Mouse (Mus musculus) neural tube, embryonic 15.5 days (tissue): Measurements from ENCODE around the gene Zfp689. TPM values are rescaled to one million over a fixed set of nuclear protein-coding genes. Genes with fewer than 3 reads are reported as not detected.
"Not testable (repeated sequence)": the region's sequence is repeated elsewhere in the genome, so short reads cannot be mapped to it uniquely, and the experiment has no call there.

Source experiments
- ATAC-seq: fragments of 200-750 bp; cut with Nextera tagmentation; 2 replicates; pipeline ENCODE4 v1.8.0; 2017; ENCODE audit warnings: mild to moderate bottlenecking, moderate TSS enrichment, moderate library complexity; ENCODE audit not compliant: low FRiP score
- H3K27ac ChIP-seq: fragments of 300-500 bp; sonication (generic); replicated peaks from 2 replicates; pipeline ENCODE4 v1.5.1; 2015; ENCODE audit warnings: mild to moderate bottlenecking, inconsistent platforms
- H3K27me3 ChIP-seq: fragments of 300-500 bp; sonication (generic); replicated peaks from 2 replicates; pipeline ENCODE4 v1.6.1; 2015; ENCODE audit warnings: inconsistent platforms
- H3K36me3 ChIP-seq: fragments of 300-500 bp; sonication (generic); 2 replicates; pipeline ENCODE4 v1.6.1; 2015; ENCODE audit warnings: inconsistent platforms
- H3K4me1 ChIP-seq: fragments of 300-500 bp; sonication (generic); 2 replicates; pipeline ENCODE4 v1.6.1; 2015; ENCODE audit warnings: inconsistent platforms
- H3K4me2 ChIP-seq: fragments of 300-500 bp; sonication (generic); 2 replicates; pipeline ENCODE4 v1.6.1; 2015; ENCODE audit warnings: inconsistent platforms, mild to moderate bottlenecking, moderate library complexity
- H3K4me3 ChIP-seq: fragments of 300-500 bp; sonication (generic); replicated peaks from 2 replicates; pipeline ENCODE4 v1.5.1; 2015; ENCODE audit warnings: mild to moderate bottlenecking, inconsistent platforms
- H3K9ac ChIP-seq: fragments of 300-500 bp; sonication (generic); replicated peaks from 2 replicates; pipeline ENCODE4 v1.6.1; 2015; ENCODE audit warnings: mild to moderate bottlenecking, inconsistent platforms
- H3K9me3 ChIP-seq: fragments of 300-500 bp; sonication (generic); replicated peaks from 2 replicates; pipeline ENCODE4 v1.6.1; 2016; ENCODE audit warnings: inconsistent platforms
- WGBS: fragments of 180-500 bp; shearing (Covaris S2); methylation state at CpG from one replicate; pipeline ENCODE4 v1.1.7; 2015; ENCODE audit warnings: mixed read lengths; 5-methylcytosine and 5-hydroxymethylcytosine counted together
- polyA plus RNA-seq: library from polyadenylated mRNA; unstranded; fragments of >200 nt; fragmentation: Nextera tagmentation; extraction: Ambion mirVana; gene quantifications from 2 replicates; pipeline ENCODE4 v1.2.1, GENCODE M21; 2015

Zfp689 gene
- polyA plus RNA-seq, 1 experiment from 2014 or later: 13.4 TPM

DNA sequence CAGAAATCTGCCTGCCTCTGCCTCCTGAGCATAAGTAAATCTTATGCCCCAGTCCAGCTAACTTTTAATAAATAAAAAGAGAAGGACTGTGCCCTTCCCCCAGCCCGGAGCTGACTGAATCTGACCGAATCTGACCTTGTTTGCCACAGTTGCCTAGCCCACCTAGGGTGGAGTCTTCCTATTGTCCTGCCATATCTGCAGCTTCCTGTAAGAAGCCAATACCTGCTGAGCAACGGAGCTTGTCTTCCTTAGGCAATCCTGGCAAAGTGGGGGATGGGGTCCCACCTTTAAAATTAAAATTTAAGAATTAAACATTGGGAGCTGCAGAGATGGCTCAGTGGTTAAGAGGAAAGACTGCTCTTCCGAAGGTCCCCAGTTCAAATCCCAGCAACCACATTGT, 17.6 kb upstream of the Zfp689 start:
- Histone ChIP-seq H3K27me3 (no peaks in the 10 kb centered on the region), H3K4me3 (no peak overlapping the region), H3K9ac (no peak overlapping the region), H3K4me1 (peaks cover 11% of the 10 kb centered on the region), H3K27ac (no peak overlapping the region), H3K4me2 (no peak overlapping the region), H3K9me3 (no peaks in the 10 kb centered on the region), H3K36me3 (peaks cover 23% of the 10 kb centered on the region)
- ATAC-seq: no peak
- WGBS: 92% methylated on average over 4 of the region's 4 CpGs

DNA sequence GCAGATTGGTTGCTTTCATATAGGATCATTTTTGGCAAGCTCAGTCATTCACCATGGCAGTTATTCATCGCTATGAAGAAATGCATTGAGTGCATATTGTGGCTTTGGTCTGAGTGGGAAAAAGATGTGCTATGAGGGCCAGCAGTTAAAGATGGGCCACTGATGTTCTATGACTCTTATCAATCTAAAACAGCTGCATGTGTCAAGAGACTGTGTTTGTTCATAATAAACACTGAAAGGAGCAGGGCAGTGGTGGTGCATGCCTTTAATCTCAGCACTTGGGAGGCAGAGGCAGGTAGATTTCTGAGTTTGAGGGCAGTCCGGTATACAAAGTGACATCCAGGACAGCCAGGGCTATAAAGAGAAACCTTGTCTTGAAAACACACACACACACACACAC, 16.7 kb upstream of the Zfp689 start:
- H3K27ac ChIP-seq: not testable (repeated sequence)
- 97% methylated on average over 2 of the region's 2 CpGs for WGBS

DNA sequence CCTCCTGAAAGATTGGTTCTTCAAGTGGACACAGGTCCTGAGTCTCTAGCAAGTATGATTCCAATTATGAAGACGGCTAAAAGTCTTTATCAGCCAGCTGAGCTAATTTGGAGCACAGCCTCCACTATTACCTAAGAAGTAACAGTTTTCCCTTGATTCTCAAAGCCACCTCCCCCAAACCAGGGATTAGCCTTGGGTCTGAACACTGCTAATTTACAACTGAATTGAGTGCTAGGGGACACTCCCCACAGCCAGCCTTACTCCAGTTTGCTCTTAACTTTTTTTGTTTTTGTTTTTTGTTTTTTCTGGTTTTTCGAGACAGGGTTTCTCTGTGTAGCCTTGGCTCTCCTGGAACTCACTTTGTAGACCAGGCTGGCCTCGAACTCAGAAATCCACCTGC, 16.2 kb upstream of the Zfp689 start:
- H3K4me2 ChIP-seq: no peak overlapping the region
- H3K27me3 ChIP-seq: no peaks in the 10 kb centered on the region
- H3K27ac ChIP-seq: no peak overlapping the region
- no peaks in the 10 kb centered on the region for H3K9me3 ChIP-seq
- peaks cover 33% of the 10 kb centered on the region for H3K36me3 ChIP-seq
- WGBS: 98% methylated on average over 3 of the region's 3 CpGs
- H3K4me1 ChIP-seq: peaks cover 11% of the 10 kb centered on the region
- ATAC-seq: no peak
- H3K9ac ChIP-seq: no peak overlapping the region
- H3K4me3 ChIP-seq: no peak overlapping the region

More for the DNA sequence above, 16.7 kb upstream of the Zfp689 start:
- H3K4me2 ChIP-seq, ATAC-seq, H3K4me3 ChIP-seq, H3K27me3 ChIP-seq, H3K9ac ChIP-seq, H3K9me3 ChIP-seq: not testable (repeated sequence)
- peaks cover 11% of the 10 kb centered on the region for H3K4me1 ChIP-seq
- peaks cover 28% of the 10 kb centered on the region for H3K36me3 ChIP-seq

- not testable (repeated sequence) for H3K4me2 ChIP-seq, H3K4me1 ChIP-seq, H3K4me3 ChIP-seq, H3K27ac ChIP-seq, H3K27me3 ChIP-seq, H3K9me3 ChIP-seq, H3K9ac ChIP-seq, ATAC-seq
- peaks cover 47% of the 10 kb centered on the region for H3K36me3 ChIP-seq
- WGBS: 97% methylated on average over 8 of the region's 8 CpGs
Observed at GRCm38 (mm10) chr7:127459311-127459710, 10.4 kb upstream of the Zfp689 start, which contains the start of gene Prr14. Gene Prr14, plus strand, starts transcription at chr7:127459611.

DNA sequence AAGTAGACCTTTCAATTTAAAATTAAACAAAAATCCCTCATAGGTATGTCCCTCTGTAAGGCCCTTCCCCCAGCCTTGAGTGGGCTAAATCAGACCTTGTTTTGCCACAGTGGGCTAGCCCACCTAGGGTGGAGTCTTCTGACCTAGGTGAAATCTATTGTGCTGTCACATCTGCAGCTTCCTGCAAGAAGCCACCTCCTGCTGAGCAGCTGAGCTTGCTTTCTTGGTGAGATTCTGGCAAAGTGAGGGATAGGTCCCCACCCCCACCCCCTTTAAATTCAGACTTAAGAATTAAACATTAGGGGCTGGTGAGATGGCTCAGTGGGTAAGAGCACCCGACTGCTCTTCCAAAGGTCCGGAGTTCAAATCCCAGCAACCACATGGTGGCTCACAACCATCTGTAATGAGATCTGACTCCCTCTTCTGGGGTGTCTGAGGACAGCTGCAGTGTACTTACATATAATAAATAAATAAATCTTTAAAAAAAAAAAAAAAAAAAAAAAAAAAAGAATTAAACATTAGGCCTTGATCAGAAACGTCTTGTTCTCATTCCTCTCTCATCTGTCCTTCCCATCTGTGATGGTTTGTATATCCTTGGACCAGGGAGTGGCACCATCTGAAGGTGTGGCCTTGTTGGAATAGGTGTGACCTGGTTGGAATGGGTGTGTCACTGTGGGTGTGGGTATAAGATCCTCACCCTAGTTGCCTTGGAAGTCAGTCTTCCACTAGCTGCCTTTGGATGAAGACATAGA, 9.6 kb upstream of the Zfp689 start:
- H3K9ac ChIP-seq, H3K4me1 ChIP-seq, H3K4me3 ChIP-seq, H3K4me2 ChIP-seq, H3K27me3 ChIP-seq, H3K27ac ChIP-seq, H3K9me3 ChIP-seq, ATAC-seq: not testable (repeated sequence)
- 89% methylated on average over 3 of the region's 3 CpGs for WGBS
- H3K36me3 ChIP-seq: peaks cover 47% of the 10 kb centered on the region

GRCm38 (mm10) chr7:127454905-127455304, 5.9 kb upstream of the Zfp689 start:
- no peak overlapping the region for H3K9ac ChIP-seq
- no peaks in the 10 kb centered on the region for H3K9me3 ChIP-seq
- H3K36me3 ChIP-seq: peaks cover 37% of the 10 kb centered on the region
- H3K4me3 ChIP-seq: no peak overlapping the region
- ATAC-seq: no peak
- H3K4me1 ChIP-seq: peaks cover 35% of the 10 kb centered on the region
- no peak overlapping the region for H3K27ac ChIP-seq
- no peaks in the 10 kb centered on the region for H3K27me3 ChIP-seq
- H3K4me2 ChIP-seq: no peak overlapping the region
- 93% methylated on average over 7 of the region's 7 CpGs for WGBS

DNA sequence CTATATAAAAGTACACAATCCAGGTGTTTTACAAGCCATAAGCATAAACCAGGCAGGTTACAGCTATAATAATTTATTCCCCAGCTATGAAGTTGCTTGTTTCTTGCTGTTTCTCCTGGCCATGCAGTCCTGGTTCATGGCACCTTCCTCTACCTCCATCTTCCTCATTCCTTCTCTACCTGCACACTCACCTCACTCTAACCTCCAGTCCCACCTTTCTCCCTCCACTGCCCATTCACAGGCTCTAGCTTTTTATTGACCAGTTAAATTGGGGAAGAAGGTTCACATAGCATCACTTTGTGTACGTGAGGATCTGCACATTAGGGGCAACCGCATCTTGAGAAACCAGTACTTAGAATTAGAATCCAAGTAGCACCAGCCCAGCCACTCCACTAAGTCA, 4.1 kb upstream of the Zfp689 start:
- Histone ChIP-seq H3K9ac (no peak overlapping the region), H3K27ac (no peak overlapping the region), H3K4me2 (no peak overlapping the region), H3K9me3 (no peaks in the 10 kb centered on the region), H3K27me3 (no peaks in the 10 kb centered on the region), H3K4me1 (peaks cover 42% of the 10 kb centered on the region), H3K36me3 (peaks cover 30% of the 10 kb centered on the region), H3K4me3 (no peak overlapping the region)
- 93% methylated on average over 2 of the region's 2 CpGs for WGBS
- no peak for ATAC-seq

- H3K9ac ChIP-seq: peak overlapping the region; percentile 90
- no peaks in the 10 kb centered on the region for H3K27me3 ChIP-seq
- peaks cover 25% of the 10 kb centered on the region for H3K36me3 ChIP-seq
- peak overlapping the region; percentile 87 for H3K4me3 ChIP-seq
- H3K27ac ChIP-seq: peak overlapping the region; percentile 94
- ATAC-seq: no peak
- WGBS: 76% methylated on average over 7 of the region's 7 CpGs
- H3K4me2 ChIP-seq: peak overlapping the region; percentile 83
- H3K9me3 ChIP-seq: no peaks in the 10 kb centered on the region
- H3K4me1 ChIP-seq: peaks cover 49% of the 10 kb centered on the region
Observed at GRCm38 (mm10) chr7:127449966-127450365, 1.0 kb upstream of the Zfp689 start.

DNA sequence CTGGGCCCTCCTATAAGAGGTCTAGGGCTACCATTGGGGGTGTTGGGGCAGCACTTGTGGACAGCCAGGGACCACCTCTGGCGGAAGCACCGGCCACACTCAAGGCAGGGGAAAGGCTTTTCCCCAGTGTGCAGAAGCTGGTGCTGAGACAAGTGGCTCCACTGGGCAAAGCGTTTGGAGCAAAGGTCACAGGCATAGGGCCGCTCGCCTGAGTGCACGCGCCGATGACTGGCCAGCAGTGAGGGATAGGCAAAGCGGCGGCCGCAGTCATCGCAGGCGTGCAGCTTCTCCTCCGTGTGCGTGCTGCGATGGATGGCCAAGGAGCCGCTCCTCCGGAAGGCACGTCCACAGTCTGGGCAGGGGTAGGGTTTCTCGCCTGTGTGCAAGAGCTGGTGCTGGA, 5.0 kb downstream of the Zfp689 start:
- 91% methylated on average over 20 of the region's 20 CpGs for WGBS
- peaks cover 9% of the 10 kb centered on the region for H3K4me1 ChIP-seq
- H3K27me3 ChIP-seq: no peaks in the 10 kb centered on the region
- H3K9me3 ChIP-seq: no peaks in the 10 kb centered on the region
- H3K27ac ChIP-seq: no peak overlapping the region
- no peak overlapping the region for H3K4me3 ChIP-seq
- no peak overlapping the region for H3K9ac ChIP-seq
- no peak overlapping the region for H3K4me2 ChIP-seq
- H3K36me3 ChIP-seq: peaks cover 55% of the 10 kb centered on the region
- no peak for ATAC-seq

DNA sequence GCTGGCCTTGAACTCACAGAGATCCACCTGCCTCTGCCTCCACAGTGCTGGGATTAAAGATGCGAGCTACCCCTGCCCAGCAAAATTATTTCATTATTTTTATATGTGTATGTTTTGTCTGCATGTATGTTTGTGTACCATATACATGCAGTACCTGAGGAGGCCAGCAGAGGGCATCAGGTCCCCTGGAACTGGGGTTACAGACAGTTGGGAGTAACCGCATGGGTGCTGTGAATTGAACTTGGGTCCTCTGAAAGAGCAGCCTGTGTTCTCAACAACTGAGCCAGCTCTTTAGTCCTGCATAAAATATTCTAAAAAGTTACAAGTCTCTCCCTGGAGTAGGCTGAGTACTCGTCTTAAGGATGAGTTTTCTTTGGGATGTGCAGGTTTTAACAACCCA, 11.2 kb downstream of the Zfp689 start:
- Histone ChIP-seq H3K36me3 (peaks cover 17% of the 10 kb centered on the region), H3K9ac (no peak overlapping the region)
- WGBS: 85% methylated on average over 3 of the region's 3 CpGs

DNA sequence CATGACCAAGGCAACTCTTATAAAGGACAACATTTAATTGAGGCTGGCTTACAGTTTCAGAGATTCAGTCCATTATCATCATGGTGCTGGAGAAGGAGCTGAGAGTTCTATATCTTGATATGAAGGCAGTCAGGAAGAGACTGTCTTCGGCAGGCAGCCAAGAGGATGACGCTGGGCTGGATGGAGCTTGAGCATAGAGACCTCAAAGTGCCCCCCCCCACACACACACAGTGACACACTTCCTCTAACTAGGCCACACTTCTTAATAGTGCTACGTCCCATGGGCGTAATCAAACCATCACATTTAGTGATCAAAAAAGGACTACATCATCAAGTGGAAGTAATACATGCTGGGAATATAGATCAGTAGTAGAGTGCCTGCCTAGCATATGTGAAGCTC, 13.8 kb downstream of the Zfp689 start:
- no peak overlapping the region for H3K4me2 ChIP-seq
- no peaks in the 10 kb centered on the region for H3K27me3 ChIP-seq
- WGBS: 88% methylated on average over 4 of the region's 4 CpGs

More for the DNA sequence above, 11.2 kb downstream of the Zfp689 start:
- Histone ChIP-seq H3K4me3 (no peak overlapping the region), H3K4me2 (no peak overlapping the region), H3K9me3 (0 out of 2 replicates have a peak, but pooled peaks cover 5% of the 10 kb centered on the region), H3K27me3 (no peaks in the 10 kb centered on the region), H3K4me1 (no peaks in the 10 kb centered on the region), H3K27ac (no peak overlapping the region)
- ATAC-seq: no peak

DNA sequence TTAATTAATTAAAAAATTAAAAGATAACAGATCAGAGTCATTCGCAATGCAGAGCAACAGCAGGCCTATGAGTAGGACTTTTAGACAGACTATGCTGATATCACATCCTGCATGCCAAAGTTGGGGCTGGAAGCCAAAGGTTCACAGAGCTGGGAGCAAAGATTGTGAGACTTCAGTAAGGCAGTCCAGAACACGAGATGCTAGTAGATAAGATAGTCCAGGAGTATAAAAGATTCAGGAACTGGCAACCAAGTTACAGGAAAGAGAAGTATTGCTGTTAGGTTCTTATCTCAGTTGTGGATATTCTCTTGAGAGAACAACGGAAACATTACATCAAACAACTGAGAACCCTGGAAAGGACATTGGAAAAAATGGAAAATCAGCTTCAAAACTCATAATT, 22.6 kb downstream of the Zfp689 start:
- peaks cover 8% of the 10 kb centered on the region for H3K4me1 ChIP-seq
- H3K27me3 ChIP-seq: 0 out of 2 replicates have a peak, but pooled peaks cover 5% of the 10 kb centered on the region
- no peaks in the 10 kb centered on the region for H3K9me3 ChIP-seq
- H3K4me2 ChIP-seq: no peak overlapping the region
- no peaks in the 10 kb centered on the region for H3K36me3 ChIP-seq
- H3K27ac ChIP-seq: no peak overlapping the region
- H3K4me3 ChIP-seq: no peak overlapping the region
- no peak overlapping the region for H3K9ac ChIP-seq
- ATAC-seq: no peak
- 78% methylated on average over 3 of the region's 3 CpGs for WGBS

More for the DNA sequence above, 13.8 kb downstream of the Zfp689 start:
- no peak for ATAC-seq
- Histone ChIP-seq H3K27ac (no peak overlapping the region), H3K9me3 (0 out of 2 replicates have a peak, but pooled peaks cover 5% of the 10 kb centered on the region), H3K9ac (no peak overlapping the region), H3K36me3 (peaks cover 2% of the 10 kb centered on the region; the same call in 1 of the 2 replicates), H3K4me3 (no peak overlapping the region), H3K4me1 (no peaks in the 10 kb centered on the region)
